Mouse (Mus musculus): ENCODE results near the gene Sec61a2.

GRCm38 (mm10) chr2:5930291-5931054 is 35.2 kb upstream of the Sec61a2 start:
- no peak for TF ChIP-seq CTCF (IDR thresholded peaks at IDR 0.05; ENCODE audit: low read depth)
- no peak for TF ChIP-seq EP300 (optimal IDR thresholded peaks at IDR 0.05)
